Mouse (Mus musculus): ENCODE results near the gene Ddit4l.
"Not testable (repeated sequence)": the region's sequence is repeated elsewhere in the genome, so short reads cannot be mapped to it uniquely, and the experiment has no call there.

The Ddit4l gene

DNA sequence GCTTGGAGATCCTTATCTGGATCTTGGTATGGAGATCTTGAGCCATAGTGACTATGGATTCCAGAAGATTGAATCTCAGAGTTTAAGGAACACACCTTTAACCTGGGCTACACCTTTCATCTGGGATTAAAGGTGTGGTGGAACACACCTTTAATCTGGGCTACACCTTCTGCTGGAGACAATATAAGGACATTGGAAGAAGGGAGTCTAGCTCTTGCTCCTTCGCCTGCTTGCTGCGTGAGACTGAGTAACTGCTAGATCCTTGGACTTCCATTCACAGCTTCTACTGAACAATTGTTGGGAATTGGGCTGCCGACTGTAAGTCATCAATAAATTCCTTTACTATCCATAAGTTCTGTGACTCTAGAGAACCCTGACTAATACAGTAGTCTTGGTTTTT, at the start of gene Ddit4l:
TSS of gene Ddit4l (plus strand) at position 301 of the 400 bp plus-strand sequence.
- in situ Hi-C loops (cut with MboI; ENCODE audit: low pct_unique_long_range_greater_than_20kb in 1 of 2, low sequenced_read_pairs in 2 of 2, unreplicated experiment in 1 of 2) = not testable (repeated sequence)

GRCm38 (mm10) chr3:137576146-137576545, 45.3 kb upstream of the Ddit4l start:
- in situ Hi-C loops (cut with MboI; ENCODE audit: low pct_unique_long_range_greater_than_20kb in 1 of 2, low sequenced_read_pairs in 2 of 2, unreplicated experiment in 1 of 2) = no loop called here

GRCm38 (mm10) chr3:137586376-137586969, 34.9 kb upstream of the Ddit4l start:
- in situ Hi-C loops (cut with MboI; ENCODE audit: low pct_unique_long_range_greater_than_20kb in 1 of 2, low sequenced_read_pairs in 2 of 2, unreplicated experiment in 1 of 2) = no loop called here

- in situ Hi-C loops (cut with MboI; ENCODE audit: low pct_unique_long_range_greater_than_20kb in 1 of 2, low sequenced_read_pairs in 2 of 2, unreplicated experiment in 1 of 2) = no loop called here
Observed at GRCm38 (mm10) chr3:137589811-137590210, 31.6 kb upstream of the Ddit4l start.

- in situ Hi-C loops (cut with MboI; ENCODE audit: low pct_unique_long_range_greater_than_20kb in 1 of 2, low sequenced_read_pairs in 2 of 2, unreplicated experiment in 1 of 2) = no loop called here
Observed at GRCm38 (mm10) chr3:137594332-137594905, 27.0 kb upstream of the Ddit4l start.

DNA sequence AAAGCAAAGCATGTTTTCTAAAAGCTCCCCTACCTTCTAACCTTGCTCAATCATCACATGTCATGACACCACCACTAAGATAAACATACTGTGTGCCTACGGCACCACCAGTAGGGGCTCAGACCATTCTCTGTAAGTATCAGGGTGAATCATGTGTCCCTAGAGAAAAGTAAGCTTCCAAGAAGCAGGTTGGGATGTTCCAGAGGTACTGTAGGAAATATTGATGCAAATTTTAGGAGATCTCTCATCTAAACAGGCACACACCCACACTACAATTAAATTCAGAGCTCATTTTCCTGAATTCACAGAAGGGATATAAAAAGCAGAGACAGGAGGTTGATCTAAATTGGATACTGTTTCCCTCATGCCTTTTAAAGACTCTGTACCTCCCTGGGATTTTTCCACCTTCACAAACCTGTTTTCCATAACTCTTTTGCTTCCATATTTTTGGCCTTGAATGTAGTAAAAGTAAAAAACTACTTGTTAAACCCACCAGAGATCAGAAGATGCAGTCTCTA, 12.4 kb upstream of the Ddit4l start:
- in situ Hi-C loops (cut with MboI; ENCODE audit: low pct_unique_long_range_greater_than_20kb in 1 of 2, low sequenced_read_pairs in 2 of 2, unreplicated experiment in 1 of 2) = no loop called here

GRCm38 (mm10) chr3:137610457-137611109, 10.8 kb upstream of the Ddit4l start:
- in situ Hi-C loops (cut with MboI; ENCODE audit: low pct_unique_long_range_greater_than_20kb in 1 of 2, low sequenced_read_pairs in 2 of 2, unreplicated experiment in 1 of 2) = no loop called here

GRCm38 (mm10) chr3:137611110-137611857, 10.1 kb upstream of the Ddit4l start:
- in situ Hi-C loops (cut with MboI; ENCODE audit: low pct_unique_long_range_greater_than_20kb in 1 of 2, low sequenced_read_pairs in 2 of 2, unreplicated experiment in 1 of 2) = no loop called here

DNA sequence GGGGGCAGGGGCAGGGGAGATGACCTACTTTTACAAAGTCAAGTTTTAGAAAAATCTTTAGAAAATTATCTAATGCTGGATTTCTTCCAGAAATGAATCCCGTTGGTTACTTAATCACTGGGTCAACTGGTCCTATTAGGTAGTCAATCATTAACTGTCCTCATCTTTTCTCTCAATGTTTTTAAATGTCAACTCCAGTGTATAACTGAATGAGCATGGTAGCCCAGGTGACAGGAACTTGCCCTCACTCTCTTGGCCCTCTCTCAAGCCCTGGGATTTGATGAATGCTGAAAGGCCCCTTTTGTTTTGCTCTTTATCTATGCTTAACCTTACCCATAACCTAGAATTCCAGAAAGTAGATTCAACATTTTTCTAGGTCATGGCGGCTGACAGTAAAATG, 9.4 kb upstream of the Ddit4l start:
- in situ Hi-C loops (cut with MboI; ENCODE audit: low pct_unique_long_range_greater_than_20kb in 1 of 2, low sequenced_read_pairs in 2 of 2, unreplicated experiment in 1 of 2) = no loop called here

DNA sequence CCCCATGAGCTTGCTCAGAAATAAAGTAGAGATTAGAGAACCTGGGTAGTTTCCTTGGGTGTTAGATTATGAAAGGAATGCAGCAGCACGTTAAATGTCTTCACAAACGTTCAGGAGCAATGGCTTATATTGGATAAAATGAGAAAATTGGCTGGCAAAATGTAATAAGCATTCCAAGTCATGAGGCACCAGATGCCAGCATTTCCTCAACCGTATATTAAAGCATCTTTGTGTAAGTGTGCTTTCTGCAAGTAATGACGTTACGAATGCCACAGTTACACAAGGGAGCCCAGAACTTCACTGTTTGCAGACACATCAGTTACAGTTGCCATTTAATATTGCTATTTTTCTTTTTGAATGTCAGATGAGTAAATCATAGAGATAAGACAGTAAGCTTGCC, 872 bp upstream of the Ddit4l start:
- in situ Hi-C loops (cut with MboI; ENCODE audit: low pct_unique_long_range_greater_than_20kb in 1 of 2, low sequenced_read_pairs in 2 of 2, unreplicated experiment in 1 of 2) = no loop called here

GRCm38 (mm10) chr3:137622091-137622490, 679 bp downstream of the Ddit4l start:
- in situ Hi-C loops (cut with MboI; ENCODE audit: low pct_unique_long_range_greater_than_20kb in 1 of 2, low sequenced_read_pairs in 2 of 2, unreplicated experiment in 1 of 2) = no loop called here

GRCm38 (mm10) chr3:137622895-137623580, 1.6 kb downstream of the Ddit4l start:
- in situ Hi-C loops (cut with MboI; ENCODE audit: low pct_unique_long_range_greater_than_20kb in 1 of 2, low sequenced_read_pairs in 2 of 2, unreplicated experiment in 1 of 2) = no loop called here

GRCm38 (mm10) chr3:137623581-137624362, 2.4 kb downstream of the Ddit4l start:
- in situ Hi-C loops (cut with MboI; ENCODE audit: low pct_unique_long_range_greater_than_20kb in 1 of 2, low sequenced_read_pairs in 2 of 2, unreplicated experiment in 1 of 2) = no loop called here

- in situ Hi-C loops (cut with MboI; ENCODE audit: low pct_unique_long_range_greater_than_20kb in 1 of 2, low sequenced_read_pairs in 2 of 2, unreplicated experiment in 1 of 2) = no loop called here
Observed at GRCm38 (mm10) chr3:137625054-137625453, 3.6 kb downstream of the Ddit4l start.

- in situ Hi-C loops (cut with MboI; ENCODE audit: low pct_unique_long_range_greater_than_20kb in 1 of 2, low sequenced_read_pairs in 2 of 2, unreplicated experiment in 1 of 2) = no loop called here
Observed at GRCm38 (mm10) chr3:137633726-137634125, 12.3 kb downstream of the Ddit4l start.

- in situ Hi-C loops (cut with MboI; ENCODE audit: low pct_unique_long_range_greater_than_20kb in 1 of 2, low sequenced_read_pairs in 2 of 2, unreplicated experiment in 1 of 2) = no loop called here
Observed at GRCm38 (mm10) chr3:137636571-137636970, 15.2 kb downstream of the Ddit4l start.

GRCm38 (mm10) chr3:137641238-137641637, 19.8 kb downstream of the Ddit4l start:
- in situ Hi-C loops (cut with MboI; ENCODE audit: low pct_unique_long_range_greater_than_20kb in 1 of 2, low sequenced_read_pairs in 2 of 2, unreplicated experiment in 1 of 2) = no loop called here

- in situ Hi-C loops (cut with MboI; ENCODE audit: low pct_unique_long_range_greater_than_20kb in 1 of 2, low sequenced_read_pairs in 2 of 2, unreplicated experiment in 1 of 2) = no loop called here
Observed at GRCm38 (mm10) chr3:137642137-137642536, 20.7 kb downstream of the Ddit4l start.

Measured in mouse embryonic stem cell (cell line).